Mouse (Mus musculus): ENCODE results near the gene Pnldc1.

- TF ChIP-seq CTCF (IDR thresholded peaks at IDR 0.05; ENCODE audit: extremely low read depth, insufficient read depth, low read length) (no peak), POLR2A (IDR thresholded peaks at IDR 0.05; ENCODE audit: extremely low read depth, insufficient read depth, low read length) (no peak)
Measured at GRCm38 (mm10) chr17:12868043-12868442, 42.0 kb downstream of the Pnldc1 start, which contains the start of gene Mas1.

Data from cortical plate, adult 2 months (tissue).